Mouse (Mus musculus): ENCODE measurements around the gene Med24.

GRCm38 (mm10) chr11:98720756-98721155 is 8.5 kb downstream of the Med24 start:
- TF ChIP-seq CTCF (conservative IDR thresholded peaks at IDR 0.05; ENCODE audit: insufficient read depth, insufficient read length, low read depth, low read length) (no peak), POLR2A (IDR thresholded peaks at IDR 0.05; ENCODE audit: low read depth, low read length) (no peak)
